Mouse (Mus musculus): ENCODE results near the gene Lgi4. TPM values are rescaled to one million over a fixed set of nuclear protein-coding genes. Genes with fewer than 3 reads are reported as not detected.

The Lgi4 gene
- polyA plus RNA-seq, 1 experiment from 2014 or later, result 0.08 TPM

DNA sequence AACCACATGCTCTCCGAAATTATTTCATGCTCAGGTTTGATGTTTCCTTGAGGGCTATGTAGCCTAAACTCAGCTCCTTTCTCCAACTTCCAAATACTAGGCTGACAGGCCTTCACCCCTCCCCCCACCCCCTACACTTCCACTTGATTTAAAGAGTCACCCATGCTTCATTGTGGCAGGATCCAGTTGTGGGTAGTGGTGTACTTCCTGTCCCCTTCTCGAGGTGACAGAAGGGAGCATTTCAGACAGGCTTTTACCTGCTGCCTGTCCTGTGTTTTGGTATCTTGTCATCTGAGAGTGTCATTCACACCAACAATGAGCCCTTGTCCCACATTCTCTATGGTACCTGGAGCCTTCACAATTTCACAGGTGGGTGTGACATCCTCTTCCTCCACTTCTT is 28.1 kb downstream of the Lgi4 start:
- ATAC-seq (no peak), DNase-seq (ENCODE audit: low spot score) (no peak)
- Histone ChIP-seq H3K9me3 (replicated peaks; ENCODE audit: control insufficient read depth, low read length) (no peaks in the 10 kb centered on the region), H3K27ac (ENCODE audit: low read depth, low read length) (no peak overlapping the region), H3K4me3 (ENCODE audit: low read depth, low read length) (no peak overlapping the region), H3K4me2 (ENCODE audit: low read length) (no peak overlapping the region), H3K27me3 (replicated peaks; ENCODE audit: control insufficient read depth, insufficient read depth, low read length) (no peaks in the 10 kb centered on the region), H3K4me1 (ENCODE audit: control insufficient read depth, insufficient read depth, low read length) (no peaks in the 10 kb centered on the region), H3K9ac (ENCODE audit: low read length) (no peak overlapping the region), H3K36me3 (ENCODE audit: control insufficient read depth, insufficient read depth, low read length) (no peaks in the 10 kb centered on the region)
- WGBS, result 77% methylated on average over 2 of the region's 2 CpGs

DNA sequence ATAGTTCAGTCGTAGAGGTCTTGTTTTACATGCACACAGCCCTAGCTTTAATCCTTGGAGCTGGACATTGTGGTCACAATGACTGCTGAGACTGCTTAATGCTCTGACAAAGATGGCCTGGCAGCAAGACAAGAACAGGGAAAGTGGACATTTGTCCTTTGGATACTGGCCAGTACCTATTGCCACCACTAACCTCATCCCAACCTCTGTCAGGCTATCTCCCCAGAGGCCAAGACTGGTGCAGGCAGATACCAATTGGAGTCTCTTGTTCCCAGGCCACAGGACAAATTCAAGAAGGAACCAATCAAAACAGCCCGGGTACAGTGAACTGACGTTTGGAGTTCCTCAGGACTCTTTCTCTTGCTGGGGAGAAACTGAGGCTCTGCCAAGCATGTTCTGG is 29.1 kb downstream of the Lgi4 start:
- H3K9me3 ChIP-seq (replicated peaks; ENCODE audit: control insufficient read depth, low read length), result no peaks in the 10 kb centered on the region
- no peak overlapping the region for H3K27ac ChIP-seq (ENCODE audit: low read depth, low read length)

DNA sequence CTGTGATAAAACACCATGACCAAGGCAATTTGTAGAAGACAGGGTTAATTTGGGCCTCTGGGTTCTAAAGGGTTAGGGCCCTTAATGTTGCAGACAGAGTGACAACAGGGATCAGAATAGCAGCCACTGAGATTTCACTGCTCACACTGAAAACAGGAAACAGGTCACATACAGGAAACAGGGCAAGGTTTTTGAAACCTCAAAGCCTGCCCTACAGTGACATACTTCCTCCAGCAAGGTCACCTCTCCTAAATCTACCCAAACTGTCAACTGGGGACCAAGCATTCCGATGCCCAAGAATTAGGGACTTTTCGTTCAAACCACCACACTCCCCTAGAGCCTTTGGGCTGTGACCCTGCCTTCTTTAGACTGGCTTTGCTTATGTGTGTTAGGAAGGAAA is 30.6 kb downstream of the Lgi4 start:
- Histone ChIP-seq H3K9me3 (replicated peaks; ENCODE audit: control insufficient read depth, low read length) (no peaks in the 10 kb centered on the region), H3K4me1 (ENCODE audit: control insufficient read depth, insufficient read depth, low read length) (no peaks in the 10 kb centered on the region), H3K4me2 (ENCODE audit: low read length) (no peak overlapping the region), H3K9ac (ENCODE audit: low read length) (no peak overlapping the region), H3K36me3 (ENCODE audit: control insufficient read depth, insufficient read depth, low read length) (no peaks in the 10 kb centered on the region), H3K4me3 (ENCODE audit: low read depth, low read length) (no peak overlapping the region), H3K27me3 (replicated peaks; ENCODE audit: control insufficient read depth, insufficient read depth, low read length) (no peaks in the 10 kb centered on the region), H3K27ac (ENCODE audit: low read depth, low read length) (no peak overlapping the region)
- WGBS, result 93% methylated on average over 2 of the region's 2 CpGs
- DNase-seq (ENCODE audit: low spot score) (no peak), ATAC-seq (no peak)

More for the DNA sequence above, 29.1 kb downstream of the Lgi4 start:
- 69% methylated on average over 3 of the region's 3 CpGs for WGBS
- ATAC-seq (no peak), DNase-seq (ENCODE audit: low spot score) (no peak)
- Histone ChIP-seq H3K4me3 (ENCODE audit: low read depth, low read length) (no peak overlapping the region), H3K9ac (ENCODE audit: low read length) (no peak overlapping the region), H3K27me3 (replicated peaks; ENCODE audit: control insufficient read depth, insufficient read depth, low read length) (no peaks in the 10 kb centered on the region), H3K4me1 (ENCODE audit: control insufficient read depth, insufficient read depth, low read length) (no peaks in the 10 kb centered on the region), H3K4me2 (ENCODE audit: low read length) (no peak overlapping the region), H3K36me3 (ENCODE audit: control insufficient read depth, insufficient read depth, low read length) (no peaks in the 10 kb centered on the region)

DNA sequence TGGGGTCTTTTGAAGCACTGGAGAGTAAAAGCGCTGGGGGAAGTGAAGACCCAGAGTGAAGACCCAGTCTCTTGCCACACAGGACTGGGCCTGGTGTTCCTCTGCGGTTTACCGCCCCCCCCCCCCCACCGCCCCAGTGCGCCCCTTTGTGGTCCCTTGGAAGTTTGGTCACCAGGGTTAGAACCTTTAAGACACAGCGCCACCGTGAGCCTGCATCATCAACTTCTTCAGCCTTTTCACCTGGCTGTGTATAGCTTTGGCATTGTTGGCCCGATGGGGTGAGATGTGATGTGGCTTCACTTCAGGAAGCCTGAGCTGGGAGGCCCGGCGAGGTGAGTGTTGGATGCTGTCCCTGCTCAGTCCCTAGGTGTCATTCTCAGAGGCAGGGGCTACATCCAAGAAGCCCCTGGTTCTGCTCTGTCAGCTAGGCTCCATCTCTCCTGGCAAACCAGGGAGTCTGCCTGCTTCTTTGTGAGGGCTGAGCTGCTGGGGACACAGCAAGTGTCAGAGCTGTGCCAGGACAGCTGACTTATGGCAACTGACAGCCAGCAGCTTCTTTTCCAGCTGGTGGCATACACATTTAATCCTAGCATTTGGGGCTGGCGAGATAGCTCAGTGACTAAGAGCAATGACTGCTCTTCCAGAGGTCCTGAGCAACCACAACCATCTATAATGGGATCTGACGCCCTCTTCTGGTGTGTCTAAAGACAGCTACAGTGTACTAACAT is 35.8 kb downstream of the Lgi4 start:
- Histone ChIP-seq H3K4me1 (ENCODE audit: control insufficient read depth, insufficient read depth, low read length) (no peaks in the 10 kb centered on the region), H3K9me3 (replicated peaks; ENCODE audit: control insufficient read depth, low read length) (no peaks in the 10 kb centered on the region), H3K36me3 (ENCODE audit: control insufficient read depth, insufficient read depth, low read length) (no peaks in the 10 kb centered on the region), H3K4me3 (ENCODE audit: low read depth, low read length) (no peak overlapping the region), H3K27ac (ENCODE audit: low read depth, low read length) (no peak overlapping the region), H3K9ac (ENCODE audit: low read length) (no peak overlapping the region), H3K4me2 (ENCODE audit: low read length) (no peak overlapping the region), H3K27me3 (replicated peaks; ENCODE audit: control insufficient read depth, insufficient read depth, low read length) (no peaks in the 10 kb centered on the region)
- WGBS, result 23% methylated on average over 12 of the region's 12 CpGs
- ATAC-seq (no peak), DNase-seq (ENCODE audit: low spot score) (no peak)

DNA sequence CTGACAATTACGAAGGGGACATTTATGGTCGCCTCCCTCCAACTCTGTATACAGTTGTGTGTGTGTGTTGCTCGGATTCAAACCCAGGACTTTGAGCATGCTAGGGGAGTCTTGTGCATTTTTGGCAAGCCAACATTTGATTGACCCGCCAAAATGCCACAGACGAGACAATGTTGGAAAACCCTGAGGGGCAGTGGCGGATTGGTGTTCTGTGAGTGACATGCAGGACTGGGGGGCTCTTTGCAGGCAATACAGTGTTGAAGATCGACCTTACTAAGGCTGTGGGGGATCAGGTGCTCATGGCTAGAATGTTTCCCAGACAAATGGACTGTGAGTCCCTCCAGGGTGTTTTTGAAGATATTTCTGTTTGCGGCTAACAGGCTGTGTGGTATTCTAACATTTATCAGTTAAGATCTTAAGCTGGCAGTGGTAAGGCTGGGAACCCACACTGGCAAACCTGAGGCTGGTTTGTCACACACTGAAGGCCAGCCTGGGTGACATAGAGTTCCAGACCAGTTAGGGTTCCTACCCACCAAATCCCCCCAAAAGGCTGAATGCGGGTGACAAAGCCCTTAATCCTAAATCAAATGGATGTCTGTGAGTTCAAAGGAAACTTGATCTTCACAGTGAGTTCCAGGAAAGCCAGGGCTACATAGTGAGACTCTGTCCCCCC is 37.9 kb downstream of the Lgi4 start:
- DNase-seq (ENCODE audit: low spot score) (no peak), ATAC-seq (no peak)
- H3K4me3 ChIP-seq (ENCODE audit: low read depth, low read length), result no peak overlapping the region
- H3K36me3 ChIP-seq (ENCODE audit: control insufficient read depth, insufficient read depth, low read length), result no peaks in the 10 kb centered on the region
- H3K27ac ChIP-seq (ENCODE audit: low read depth, low read length), result no peak overlapping the region
- H3K9me3 ChIP-seq (replicated peaks; ENCODE audit: control insufficient read depth, low read length), result no peaks in the 10 kb centered on the region
- H3K9ac ChIP-seq (ENCODE audit: low read length), result no peak overlapping the region
- WGBS, result 74% methylated on average over 9 of the region's 9 CpGs
- H3K4me2 ChIP-seq (ENCODE audit: low read length), result no peak overlapping the region
- H3K4me1 ChIP-seq (ENCODE audit: control insufficient read depth, insufficient read depth, low read length), result no peaks in the 10 kb centered on the region
- H3K27me3 ChIP-seq (replicated peaks; ENCODE audit: control insufficient read depth, insufficient read depth, low read length), result no peaks in the 10 kb centered on the region

DNA sequence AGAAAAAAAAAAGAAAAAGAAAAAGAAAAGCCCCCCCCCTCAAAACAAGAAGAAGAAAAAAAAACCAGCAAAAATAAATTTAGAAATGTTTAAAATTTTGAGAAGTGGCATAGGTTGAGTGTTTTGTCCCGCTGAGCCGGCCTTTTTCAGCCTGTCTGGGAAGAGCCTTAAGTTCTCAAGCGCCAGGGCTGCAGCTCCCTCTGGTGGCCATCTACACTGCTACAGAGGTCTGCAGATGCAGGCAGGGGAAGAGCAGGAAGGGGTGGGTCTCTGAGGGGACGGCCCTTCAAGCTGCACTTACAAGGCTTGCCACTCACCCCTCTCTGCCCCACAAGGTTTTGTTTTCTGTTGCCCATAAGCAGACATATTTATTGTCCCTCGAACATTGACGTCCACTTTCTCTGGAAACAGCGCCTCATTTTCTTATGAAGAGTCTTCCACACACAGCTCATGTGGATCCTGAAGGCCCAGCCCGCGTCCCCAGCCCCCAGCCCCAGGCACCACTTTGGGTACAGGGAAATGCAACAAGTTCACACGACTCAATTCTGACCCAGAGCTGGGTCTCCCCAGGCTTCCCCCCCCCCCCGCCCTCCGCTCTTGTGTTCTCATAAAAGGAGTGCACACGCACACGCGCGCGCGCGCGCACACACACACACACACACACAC is 38.6 kb downstream of the Lgi4 start:
- DNase-seq (ENCODE audit: low spot score) (peak; percentile 95), ATAC-seq (peak; percentile 96)
- peak overlapping the region; percentile 39 for H3K4me2 ChIP-seq (ENCODE audit: low read length)
- H3K4me1 ChIP-seq (ENCODE audit: control insufficient read depth, insufficient read depth, low read length), result no peaks in the 10 kb centered on the region
- no peaks in the 10 kb centered on the region for H3K36me3 ChIP-seq (ENCODE audit: control insufficient read depth, insufficient read depth, low read length)
- H3K27ac ChIP-seq (ENCODE audit: low read depth, low read length), result no peak overlapping the region
- H3K4me3 ChIP-seq (ENCODE audit: low read depth, low read length), result no peak overlapping the region
- H3K27me3 ChIP-seq (replicated peaks; ENCODE audit: control insufficient read depth, insufficient read depth, low read length), result no peaks in the 10 kb centered on the region
- H3K9me3 ChIP-seq (replicated peaks; ENCODE audit: control insufficient read depth, low read length), result no peaks in the 10 kb centered on the region
- H3K9ac ChIP-seq (ENCODE audit: low read length), result no peak overlapping the region; the same call in 1 of the 2 replicates
- 42% methylated on average over 20 of the region's 20 CpGs for WGBS

DNA sequence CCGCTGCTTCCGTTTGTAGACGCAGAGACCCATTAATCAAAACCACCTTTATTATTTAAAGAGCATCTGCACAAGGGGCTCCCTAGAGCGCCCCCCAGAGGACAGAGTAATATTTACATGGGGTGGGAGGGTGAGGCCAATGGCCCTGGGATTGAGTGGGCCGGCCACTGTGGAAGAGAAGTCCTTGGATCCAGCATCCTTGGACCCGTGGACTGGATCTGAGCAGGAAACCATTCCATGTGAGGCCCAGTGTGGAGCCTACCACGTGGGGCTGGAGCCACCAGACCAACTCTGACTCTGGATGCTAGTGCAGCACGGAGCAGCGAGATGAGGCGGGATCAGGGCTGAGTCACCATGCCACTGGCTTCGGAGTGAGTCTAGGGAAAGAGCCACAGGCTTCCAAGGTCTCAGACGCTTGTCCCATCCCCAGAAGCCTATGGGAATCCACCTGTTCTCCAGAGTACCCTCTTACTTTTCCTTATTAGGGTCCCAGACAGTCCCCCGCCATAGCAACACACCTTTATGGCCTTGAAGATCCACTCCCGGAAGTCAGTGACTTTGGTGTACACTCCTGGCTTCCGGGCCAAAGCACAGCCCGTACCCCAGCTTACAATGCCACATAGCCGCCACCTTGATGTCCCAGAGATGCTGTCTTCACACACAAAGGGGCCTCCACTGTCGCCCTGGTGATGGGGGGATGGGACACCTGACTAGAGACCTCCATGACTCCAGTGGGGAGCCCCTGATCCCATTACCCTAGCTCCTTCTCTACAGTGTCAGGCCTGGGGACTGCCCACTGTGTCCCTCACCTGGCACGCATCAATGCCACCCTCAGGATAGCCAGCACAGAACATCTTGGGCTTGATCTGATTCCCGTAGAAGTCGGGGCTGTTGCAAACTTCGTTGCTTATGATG is 39.8 kb downstream of the Lgi4 start:
- Histone ChIP-seq H3K9me3 (replicated peaks; ENCODE audit: control insufficient read depth, low read length) (no peaks in the 10 kb centered on the region), H3K9ac (ENCODE audit: low read length) (no peak overlapping the region), H3K27ac (ENCODE audit: low read depth, low read length) (no peak overlapping the region), H3K36me3 (ENCODE audit: control insufficient read depth, insufficient read depth, low read length) (no peaks in the 10 kb centered on the region), H3K4me3 (ENCODE audit: low read depth, low read length) (no peak overlapping the region), H3K4me2 (ENCODE audit: low read length) (no peak overlapping the region), H3K4me1 (ENCODE audit: control insufficient read depth, insufficient read depth, low read length) (no peaks in the 10 kb centered on the region), H3K27me3 (replicated peaks; ENCODE audit: control insufficient read depth, insufficient read depth, low read length) (no peaks in the 10 kb centered on the region)
- ATAC-seq, result no peak
- no peak for DNase-seq (ENCODE audit: low spot score)
- WGBS, result 80% methylated on average over 22 of the region's 22 CpGs

DNA sequence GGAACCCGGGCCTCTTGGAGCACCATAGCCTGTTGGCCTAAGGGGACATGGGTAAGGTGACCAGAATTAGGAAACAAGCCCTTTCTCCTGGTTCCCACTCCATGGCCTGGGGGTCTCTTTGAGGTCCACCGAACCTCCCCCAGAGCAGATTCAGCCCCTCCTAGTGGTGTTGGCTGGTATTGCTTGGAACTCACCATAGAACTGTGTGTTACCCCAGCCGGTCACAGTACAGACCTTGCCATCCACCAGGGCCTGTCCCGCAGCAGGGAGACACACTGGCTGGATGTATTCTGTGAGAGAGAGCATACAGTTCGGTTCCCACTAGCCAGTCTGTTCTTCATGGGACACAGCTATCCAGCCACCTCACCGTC is 40.5 kb downstream of the Lgi4 start:
- H3K36me3 ChIP-seq (ENCODE audit: control insufficient read depth, insufficient read depth, low read length), result no peaks in the 10 kb centered on the region
- WGBS, result 83% methylated on average over 6 of the region's 6 CpGs
- no peak overlapping the region for H3K27ac ChIP-seq (ENCODE audit: low read depth, low read length)
- no peak overlapping the region for H3K4me3 ChIP-seq (ENCODE audit: low read depth, low read length)
- no peaks in the 10 kb centered on the region for H3K4me1 ChIP-seq (ENCODE audit: control insufficient read depth, insufficient read depth, low read length)
- DNase-seq (ENCODE audit: low spot score) (no peak), ATAC-seq (no peak)
- H3K27me3 ChIP-seq (replicated peaks; ENCODE audit: control insufficient read depth, insufficient read depth, low read length), result no peaks in the 10 kb centered on the region
- H3K9me3 ChIP-seq (replicated peaks; ENCODE audit: control insufficient read depth, low read length), result no peaks in the 10 kb centered on the region
- no peak overlapping the region for H3K4me2 ChIP-seq (ENCODE audit: low read length)
- H3K9ac ChIP-seq (ENCODE audit: low read length), result no peak overlapping the region

Data from forebrain, embryonic 14.5 days (tissue).